Mouse (Mus musculus): ENCODE measurements around the gene Mutyh. TPM values are rescaled to one million over a fixed set of nuclear protein-coding genes. Genes with fewer than 3 reads are reported as not detected.

Gene Mutyh
- polyA plus RNA-seq, 1 experiment from 2014 or later, result 3.1 TPM

DNA sequence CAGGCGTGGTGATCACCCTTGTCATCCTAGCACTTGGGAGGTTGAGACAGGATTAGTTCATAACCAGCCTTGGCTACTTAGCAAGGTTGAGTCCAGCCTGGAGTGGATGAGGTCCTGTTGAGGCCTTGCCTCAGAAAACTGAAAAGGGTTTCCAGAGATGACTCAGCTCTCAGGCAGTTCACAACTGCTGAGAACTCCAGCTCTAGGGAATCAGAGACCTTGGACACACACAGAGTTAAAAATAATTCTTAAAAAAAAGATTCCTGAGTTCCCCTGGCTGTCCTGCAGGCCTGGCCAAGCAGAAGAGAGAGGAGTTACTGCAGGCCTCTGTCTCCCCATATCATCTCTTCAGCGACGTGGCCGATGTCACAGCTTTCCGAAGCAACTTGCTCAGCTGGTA lies 7.8 kb downstream of the Mutyh start:
- ATAC-seq (no peak), DNase-seq (ENCODE audit: low spot score) (no peak)
- no peak for TF ChIP-seq EP300 (IDR thresholded peaks at IDR 0.05)
- no peak for TF ChIP-seq CTCF (IDR thresholded peaks at IDR 0.05)
- H3K9me3 ChIP-seq (ENCODE audit: low read length), result no peaks in the 10 kb centered on the region
- no peak overlapping the region for H3K4me3 ChIP-seq (ENCODE audit: low read depth, low read length)
- no peak overlapping the region for H3K4me2 ChIP-seq (replicated peaks; ENCODE audit: low read depth, low read length)
- no peak overlapping the region for H3K27ac ChIP-seq (ENCODE audit: low read length)
- H3K36me3 ChIP-seq (ENCODE audit: insufficient read depth, low read length), result 0 out of 2 replicates have a peak, but pooled peaks cover 4% of the 10 kb centered on the region
- no peak overlapping the region for H3K9ac ChIP-seq (replicated peaks; ENCODE audit: low read depth)
- H3K27me3 ChIP-seq (replicated peaks; ENCODE audit: insufficient read depth, low read length), result peaks cover 4% of the 10 kb centered on the region; the same call in 1 of the 2 replicates
- H3K4me1 ChIP-seq (ENCODE audit: insufficient read depth, low read depth, low read length), result no peaks in the 10 kb centered on the region
- 91% methylated on average over 5 of the region's 5 CpGs for WGBS

DNA sequence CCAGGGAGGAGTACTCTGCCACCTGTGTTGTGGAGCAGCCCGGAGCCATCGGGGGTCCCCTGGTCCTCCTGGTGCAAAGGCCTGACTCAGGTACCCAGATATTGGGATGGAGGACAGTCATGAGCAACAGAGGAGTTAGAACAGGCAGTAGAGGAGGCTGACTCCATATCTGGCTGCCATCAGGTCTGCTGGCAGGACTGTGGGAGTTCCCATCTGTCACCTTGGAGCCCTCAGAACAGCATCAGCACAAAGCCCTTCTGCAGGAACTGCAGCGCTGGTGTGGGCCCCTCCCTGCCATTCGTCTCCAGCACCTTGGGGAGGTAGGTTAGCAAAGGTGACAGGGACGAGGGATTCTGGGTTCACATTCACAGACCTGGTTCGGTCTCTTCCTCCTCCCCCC lies 10.0 kb downstream of the Mutyh start:
- H3K4me2 ChIP-seq (replicated peaks; ENCODE audit: low read depth, low read length), result no peak overlapping the region
- H3K4me3 ChIP-seq (ENCODE audit: low read depth, low read length), result no peak overlapping the region
- peaks cover 9% of the 10 kb centered on the region; the same call in 1 of the 2 replicates for H3K4me1 ChIP-seq (ENCODE audit: insufficient read depth, low read depth, low read length)
- ATAC-seq (no peak), DNase-seq (ENCODE audit: low spot score) (no peak)
- H3K9ac ChIP-seq (replicated peaks; ENCODE audit: low read depth), result no peak overlapping the region
- TF ChIP-seq CTCF (IDR thresholded peaks at IDR 0.05), result no peak
- TF ChIP-seq EP300 (IDR thresholded peaks at IDR 0.05), result no peak
- H3K27me3 ChIP-seq (replicated peaks; ENCODE audit: insufficient read depth, low read length), result peaks cover 11% of the 10 kb centered on the region
- no peak overlapping the region for H3K27ac ChIP-seq (ENCODE audit: low read length)
- H3K36me3 ChIP-seq (ENCODE audit: insufficient read depth, low read length), result 0 out of 2 replicates have a peak, but pooled peaks cover 4% of the 10 kb centered on the region
- H3K9me3 ChIP-seq (ENCODE audit: low read length), result no peaks in the 10 kb centered on the region
- WGBS, result 85% methylated on average over 6 of the region's 6 CpGs

DNA sequence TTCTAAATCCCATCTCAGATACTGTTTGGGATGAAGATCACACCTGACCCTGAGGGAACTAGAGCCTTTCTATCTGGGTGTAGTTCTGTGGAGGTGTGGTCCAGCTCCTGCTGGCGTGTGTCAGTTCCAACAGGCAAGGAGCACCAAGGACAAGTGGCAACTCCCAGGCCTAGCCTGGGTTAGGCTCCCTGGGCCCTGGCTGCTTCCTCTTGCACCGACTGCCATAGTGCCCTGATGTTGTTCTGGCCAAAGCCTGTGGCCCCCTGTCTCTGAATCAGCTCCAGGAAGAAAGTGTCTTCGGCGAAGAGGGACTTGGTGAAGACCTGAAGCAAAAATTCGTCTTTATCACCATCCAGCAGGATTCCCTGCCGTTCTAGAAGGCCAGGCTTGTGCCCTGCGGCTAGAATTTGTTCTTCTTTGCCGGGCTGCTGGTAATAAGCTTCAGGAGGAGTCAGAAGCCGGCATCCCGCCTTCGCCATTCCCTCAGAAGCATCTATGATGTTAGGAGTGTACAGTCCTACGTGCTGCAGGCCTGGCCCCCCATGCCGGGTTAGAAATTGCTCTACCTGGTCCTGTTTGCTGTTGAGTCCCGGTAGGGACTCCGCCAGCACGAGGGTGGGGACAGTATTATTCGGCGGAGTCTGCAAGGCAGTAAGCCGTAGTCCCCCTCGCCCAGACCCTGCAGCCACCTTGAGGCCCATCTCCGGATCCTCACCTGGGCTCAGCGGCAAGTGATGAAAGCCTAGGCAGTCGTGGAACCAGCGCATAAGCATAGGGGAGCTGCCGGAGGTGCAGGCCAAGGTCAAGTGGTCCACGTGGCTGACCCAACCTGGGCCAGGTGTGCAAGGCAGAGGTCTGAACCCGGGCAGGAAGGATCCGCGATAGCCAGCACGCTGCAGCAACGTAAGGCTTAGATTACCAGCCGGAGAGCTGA lies 12.7 kb downstream of the Mutyh start:
- no peak for ATAC-seq
- no peak overlapping the region for H3K27ac ChIP-seq (ENCODE audit: low read length)

DNA sequence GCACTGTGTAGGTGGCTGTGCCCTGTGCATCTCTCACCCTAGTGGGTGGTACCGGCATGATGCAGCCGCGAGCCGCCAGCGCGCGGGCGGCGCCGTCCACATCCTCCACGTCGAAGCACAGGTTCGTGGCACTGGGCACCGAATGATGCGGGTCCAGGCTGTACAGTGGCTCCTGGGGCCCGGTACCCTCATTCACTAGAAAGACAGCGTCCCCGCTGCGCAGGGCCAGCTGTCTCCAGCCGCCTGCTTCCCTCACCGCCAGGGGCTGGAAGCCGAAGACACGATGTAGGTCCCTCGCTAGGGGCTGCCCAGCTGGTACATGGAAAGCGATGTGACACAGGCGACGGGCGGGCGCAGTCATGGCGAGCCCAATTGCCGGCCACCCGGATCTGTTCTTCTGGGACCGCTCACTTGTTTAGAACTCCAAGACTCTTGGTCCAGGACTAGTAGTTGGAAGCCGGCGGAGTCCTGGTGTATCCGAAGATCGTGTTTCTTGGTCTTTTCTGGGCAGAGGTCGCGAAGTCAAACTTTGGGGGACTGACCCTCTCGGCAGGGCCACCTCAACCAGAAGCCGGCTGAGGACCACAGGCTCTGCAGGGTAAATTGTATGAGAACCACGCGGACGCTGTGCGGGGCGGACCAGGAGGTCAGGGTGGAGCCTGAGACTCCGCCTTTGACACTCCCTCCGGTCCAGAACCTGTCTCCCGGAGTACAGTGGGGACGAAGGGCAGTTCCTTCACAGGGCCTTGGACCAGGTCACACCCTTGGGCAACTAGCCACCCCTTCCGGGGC lies 13.6 kb downstream of the Mutyh start:
- WGBS, result under 1% methylated on average over 49 of the region's 51 CpGs
- ATAC-seq (peak; percentile 86), DNase-seq (ENCODE audit: low spot score) (peak; percentile 86)
- Histone ChIP-seq H3K36me3 (ENCODE audit: insufficient read depth, low read length) (0 out of 2 replicates have a peak, but pooled peaks cover 4% of the 10 kb centered on the region), H3K27ac (ENCODE audit: low read length) (no peak overlapping the region), H3K4me1 (ENCODE audit: insufficient read depth, low read depth, low read length) (peaks cover 17% of the 10 kb centered on the region; the same call in 1 of the 2 replicates), H3K27me3 (replicated peaks; ENCODE audit: insufficient read depth, low read length) (peaks cover 11% of the 10 kb centered on the region), H3K4me3 (ENCODE audit: low read depth, low read length) (peak overlapping the region; percentile 46), H3K4me2 (replicated peaks; ENCODE audit: low read depth, low read length) (peak overlapping the region; percentile 91), H3K9me3 (ENCODE audit: low read length) (no peaks in the 10 kb centered on the region), H3K9ac (replicated peaks; ENCODE audit: low read depth) (0 out of 2 replicates have a peak overlapping the region, but pooled peaks have one; percentile 3)
- TF ChIP-seq EP300 (IDR thresholded peaks at IDR 0.05) (no peak), CTCF (IDR thresholded peaks at IDR 0.05) (peak; percentile 65)

More for the DNA sequence above, 12.7 kb downstream of the Mutyh start:
- Histone ChIP-seq H3K36me3 (ENCODE audit: insufficient read depth, low read length) (0 out of 2 replicates have a peak, but pooled peaks cover 4% of the 10 kb centered on the region), H3K9me3 (ENCODE audit: low read length) (no peaks in the 10 kb centered on the region), H3K9ac (replicated peaks; ENCODE audit: low read depth) (no peak overlapping the region), H3K4me2 (replicated peaks; ENCODE audit: low read depth, low read length) (peak overlapping the region; percentile 91), H3K4me3 (ENCODE audit: low read depth, low read length) (peak overlapping the region; percentile 46), H3K27me3 (replicated peaks; ENCODE audit: insufficient read depth, low read length) (peaks cover 11% of the 10 kb centered on the region), H3K4me1 (ENCODE audit: insufficient read depth, low read depth, low read length) (peaks cover 13% of the 10 kb centered on the region; the same call in 1 of the 2 replicates)
- TF ChIP-seq CTCF (IDR thresholded peaks at IDR 0.05) (no peak), EP300 (IDR thresholded peaks at IDR 0.05) (no peak)
- no peak for DNase-seq (ENCODE audit: low spot score)
- WGBS, result 28% methylated on average over 32 of the region's 32 CpGs

DNA sequence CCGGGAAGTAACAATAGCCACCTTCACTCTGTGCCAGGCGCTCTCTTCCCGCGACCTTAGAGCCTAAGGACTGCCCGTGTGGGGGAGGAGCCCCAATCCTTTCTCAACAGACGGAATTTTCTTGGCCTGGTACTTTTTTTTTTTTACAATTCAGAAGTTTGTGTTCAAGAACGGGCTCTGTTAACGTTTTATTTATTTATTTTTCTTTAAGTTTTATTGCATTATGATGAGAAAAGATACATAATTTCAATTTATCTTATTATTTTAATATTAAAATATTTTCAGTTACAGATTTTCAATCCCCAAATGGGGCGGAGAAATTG lies 14.1 kb downstream of the Mutyh start, which contains the start of gene Hpdl:
TSS of gene Hpdl (minus strand) at position 14 of the 323 bp plus-strand sequence.
- WGBS, result 10% methylated on average over 9 of the region's 9 CpGs
- no peak for DNase-seq (ENCODE audit: low spot score)
- H3K9ac ChIP-seq (replicated peaks; ENCODE audit: low read depth), result 0 out of 2 replicates have a peak within 1 kb of the TSS, but pooled peaks have one; percentile 3
- TF ChIP-seq EP300 (IDR thresholded peaks at IDR 0.05) (0 out of 2 replicates have a peak, but pooled peaks have one; percentile 29), CTCF (IDR thresholded peaks at IDR 0.05) (no peak)
- peaks cover 17% of the 10 kb centered on the region; the same call in 1 of the 2 replicates for H3K4me1 ChIP-seq (ENCODE audit: insufficient read depth, low read depth, low read length)
- no peak within 1 kb of the TSS for H3K27ac ChIP-seq (ENCODE audit: low read length)
- peak within 1 kb of the TSS; percentile 46 for H3K4me3 ChIP-seq (ENCODE audit: low read depth, low read length)
- no peaks in the 10 kb centered on the region for H3K9me3 ChIP-seq (ENCODE audit: low read length)
- H3K27me3 ChIP-seq (replicated peaks; ENCODE audit: insufficient read depth, low read length), result peaks cover 11% of the 10 kb centered on the region
- no peak for ATAC-seq
- H3K36me3 ChIP-seq (ENCODE audit: insufficient read depth, low read length), result 0 out of 2 replicates have a peak, but pooled peaks cover 4% of the 10 kb centered on the region
- H3K4me2 ChIP-seq (replicated peaks; ENCODE audit: low read depth, low read length), result peak within 1 kb of the TSS; percentile 91
